Mouse (Mus musculus) midbrain, embryonic 12.5 days (tissue): ENCODE results near the gene Gm8300. TPM values are rescaled to one million over a fixed set of nuclear protein-coding genes. Genes with fewer than 3 reads are reported as not detected.
A peak's percentile ranks its signal among the peaks of the same experiment; 100 is the strongest.
"Not testable (repeated sequence)": the region's sequence is repeated elsewhere in the genome, so short reads cannot be mapped to it uniquely, and the experiment has no call there.

Experiments used
- ATAC-seq: fragments of 200-750 bp; cut with Nextera tagmentation; 2 replicates; pipeline ENCODE4 v1.8.0; 2017; ENCODE audit warnings: low read depth, moderate TSS enrichment, moderate library complexity; ENCODE audit not compliant: low FRiP score
- H3K27ac ChIP-seq: fragments of 300-500 bp; sonication (generic); replicated peaks from 2 replicates; pipeline ENCODE4 v1.5.1; 2016; ENCODE audit warnings: mild to moderate bottlenecking
- H3K27me3 ChIP-seq: fragments of 300-500 bp; sonication (generic); 2 replicates; pipeline ENCODE4 v1.6.1; 2016; ENCODE audit warnings: mild to moderate bottlenecking
- H3K36me3 ChIP-seq: fragments of 300-500 bp; sonication (generic); 2 replicates; pipeline ENCODE4 v1.6.1; 2016
- H3K4me1 ChIP-seq: fragments of 300-500 bp; sonication (generic); 2 replicates; pipeline ENCODE4 v1.6.1; 2016
- H3K4me2 ChIP-seq: fragments of 300-500 bp; sonication (generic); replicated peaks from 2 replicates; pipeline ENCODE4 v1.6.1; 2016; ENCODE audit warnings: mild to moderate bottlenecking, moderate library complexity
- H3K4me3 ChIP-seq: fragments of 300-500 bp; sonication (generic); 2 replicates; pipeline ENCODE4 v1.5.1; 2016; ENCODE audit warnings: mild to moderate bottlenecking
- H3K9ac ChIP-seq: fragments of 300-500 bp; sonication (generic); replicated peaks from 2 replicates; pipeline ENCODE4 v1.6.1; 2016; ENCODE audit warnings: mild to moderate bottlenecking, moderate library complexity
- H3K9me3 ChIP-seq: fragments of 300-500 bp; sonication (generic); 2 replicates; pipeline ENCODE4 v1.6.1; 2016; ENCODE audit warnings: mild to moderate bottlenecking
- WGBS: fragments of 180-500 bp; shearing (Covaris S2); methylation state at CpG from one replicate; pipeline ENCODE4 v1.1.7; 2016; 5-methylcytosine and 5-hydroxymethylcytosine counted together
- polyA plus RNA-seq: library from polyadenylated mRNA; unstranded; fragments of >200 nt; fragmentation: Nextera tagmentation; extraction: Ambion mirVana; gene quantifications from 2 replicates; pipeline ENCODE4 v1.2.1, GENCODE M21; 2016

Gm8300 gene
- polyA plus RNA-seq = not detected in 2 replicates

GRCm38 (mm10) chr12:87514016-87514415 lies at the start of gene Gm8300:
Gm8300 (plus strand) TSS chr12:87514316.
- H3K4me1 ChIP-seq, H3K27me3 ChIP-seq, H3K4me2 ChIP-seq, H3K27ac ChIP-seq, H3K36me3 ChIP-seq, H3K9ac ChIP-seq, ATAC-seq, H3K4me3 ChIP-seq, H3K9me3 ChIP-seq: not testable (repeated sequence)
- WGBS = 86% methylated on average over 4 of the region's 4 CpGs

- H3K27me3 ChIP-seq = no peaks in the 10 kb centered on the region
- 93% methylated on average over 6 of the region's 6 CpGs for WGBS
- H3K4me2 ChIP-seq = no peak overlapping the region
- H3K9me3 ChIP-seq = no peaks in the 10 kb centered on the region
- ATAC-seq = no peak
- H3K4me1 ChIP-seq = peaks cover 5% of the 10 kb centered on the region; the same call in 1 of the 2 replicates
- no peak overlapping the region for H3K4me3 ChIP-seq
- peaks cover 72% of the 10 kb centered on the region for H3K36me3 ChIP-seq
- H3K27ac ChIP-seq = no peak overlapping the region
- H3K9ac ChIP-seq = no peak overlapping the region
Observed at GRCm38 (mm10) chr12:87464678-87465297, 49.3 kb upstream of the Gm8300 start.

- H3K4me3 ChIP-seq = peak overlapping the region; percentile 76
- H3K36me3 ChIP-seq = peaks cover 22% of the 10 kb centered on the region
- WGBS = 76% methylated on average over 7 of the region's 7 CpGs
- peak overlapping the region; percentile 89 for H3K9ac ChIP-seq
- ATAC-seq = no peak
- no peak overlapping the region for H3K27ac ChIP-seq
- H3K4me2 ChIP-seq = peak overlapping the region; percentile 71
- H3K4me1 ChIP-seq = peaks cover 17% of the 10 kb centered on the region
- no peaks in the 10 kb centered on the region; the same call in 1 of the 2 replicates for H3K27me3 ChIP-seq
- H3K9me3 ChIP-seq = no peaks in the 10 kb centered on the region
Observed at GRCm38 (mm10) chr12:87470263-87471136, 43.6 kb upstream of the Gm8300 start.

GRCm38 (mm10) chr12:87471421-87471963 lies 42.6 kb upstream of the Gm8300 start:
- Histone ChIP-seq H3K9ac (peak overlapping the region; percentile 89), H3K27me3 (no peaks in the 10 kb centered on the region; the same call in 1 of the 2 replicates), H3K27ac (peak overlapping the region; percentile 88), H3K4me1 (peaks cover 17% of the 10 kb centered on the region), H3K9me3 (no peaks in the 10 kb centered on the region), H3K36me3 (peaks cover 21% of the 10 kb centered on the region), H3K4me2 (peak overlapping the region; percentile 71), H3K4me3 (peak overlapping the region; percentile 76)
- ATAC-seq = no peak
- under 1% methylated on average over 19 of the region's 19 CpGs for WGBS

GRCm38 (mm10) chr12:87471964-87472786 lies 41.9 kb upstream of the Gm8300 start, which contains the start of gene Snw1:
Snw1 (minus strand) TSS chr12:87472274.
- H3K9me3 ChIP-seq = no peaks in the 10 kb centered on the region
- WGBS = 3% methylated on average over 45 of the region's 45 CpGs
- H3K4me1 ChIP-seq = peaks cover 12% of the 10 kb centered on the region
- peak within 1 kb of the TSS; percentile 76 for H3K4me3 ChIP-seq
- ATAC-seq = peak; percentile 95
- H3K4me2 ChIP-seq = peak within 1 kb of the TSS; percentile 71
- H3K9ac ChIP-seq = peak within 1 kb of the TSS; percentile 89
- H3K27me3 ChIP-seq = no peaks in the 10 kb centered on the region; the same call in 1 of the 2 replicates
- peak within 1 kb of the TSS; percentile 88 for H3K27ac ChIP-seq
- peaks cover 14% of the 10 kb centered on the region for H3K36me3 ChIP-seq

- no peaks in the 10 kb centered on the region for H3K36me3 ChIP-seq
- H3K4me3 ChIP-seq = no peak overlapping the region
- no peak overlapping the region for H3K9ac ChIP-seq
- H3K27ac ChIP-seq = no peak overlapping the region
- H3K27me3 ChIP-seq = no peaks in the 10 kb centered on the region; the same call in 1 of the 2 replicates
- ATAC-seq = no peak
- H3K9me3 ChIP-seq = no peaks in the 10 kb centered on the region
- WGBS = 82% methylated on average over 3 of the region's 3 CpGs
- H3K4me1 ChIP-seq = peaks cover 12% of the 10 kb centered on the region
- no peak overlapping the region for H3K4me2 ChIP-seq
Observed at GRCm38 (mm10) chr12:87474756-87475155, 39.4 kb upstream of the Gm8300 start.

- H3K9me3 ChIP-seq, H3K4me3 ChIP-seq, H3K9ac ChIP-seq, H3K36me3 ChIP-seq, H3K4me1 ChIP-seq, H3K27ac ChIP-seq, H3K4me2 ChIP-seq, H3K27me3 ChIP-seq, ATAC-seq: not testable (repeated sequence)
- 92% methylated on average over 5 of the region's 5 CpGs for WGBS
Observed at GRCm38 (mm10) chr12:87482482-87482881, 31.6 kb upstream of the Gm8300 start.

- ATAC-seq = not testable (repeated sequence)
- WGBS = 70% methylated on average over 2 of the region's 2 CpGs
Observed at GRCm38 (mm10) chr12:87488683-87489082, 25.4 kb upstream of the Gm8300 start.

GRCm38 (mm10) chr12:87494421-87494820 lies 19.7 kb upstream of the Gm8300 start, which contains the start of gene Gm5788:
Gm5788 (plus strand) TSS chr12:87494721.
- not testable (repeated sequence) for H3K27me3 ChIP-seq, ATAC-seq

More at GRCm38 (mm10) chr12:87488683-87489082, 25.4 kb upstream of the Gm8300 start:
- not testable (repeated sequence) for H3K36me3 ChIP-seq, H3K9ac ChIP-seq, H3K27ac ChIP-seq, H3K4me3 ChIP-seq, H3K27me3 ChIP-seq, H3K4me2 ChIP-seq, H3K4me1 ChIP-seq, H3K9me3 ChIP-seq

GRCm38 (mm10) chr12:87519616-87520015 lies 5.5 kb downstream of the Gm8300 start:
- 78% methylated on average over 3 of the region's 3 CpGs for WGBS
- not testable (repeated sequence) for H3K27me3 ChIP-seq

More at GRCm38 (mm10) chr12:87494421-87494820, 19.7 kb upstream of the Gm8300 start, which contains the start of gene Gm5788:
- not testable (repeated sequence) for H3K36me3 ChIP-seq, H3K4me3 ChIP-seq, H3K9ac ChIP-seq, H3K9me3 ChIP-seq, H3K4me2 ChIP-seq, H3K27ac ChIP-seq, H3K4me1 ChIP-seq
- 93% methylated on average over 3 of the region's 3 CpGs for WGBS

GRCm38 (mm10) chr12:87543927-87544326 lies 29.8 kb downstream of the Gm8300 start:
- no peak for ATAC-seq
- no peak overlapping the region for H3K9ac ChIP-seq
- H3K27ac ChIP-seq = no peak overlapping the region
- H3K36me3 ChIP-seq = no peaks in the 10 kb centered on the region
- no peaks in the 10 kb centered on the region for H3K27me3 ChIP-seq
- H3K4me1 ChIP-seq = no peaks in the 10 kb centered on the region
- H3K4me2 ChIP-seq = no peak overlapping the region
- no peak overlapping the region for H3K4me3 ChIP-seq
- 89% methylated on average over 3 of the region's 3 CpGs for WGBS
- H3K9me3 ChIP-seq = no peaks in the 10 kb centered on the region

More at GRCm38 (mm10) chr12:87519616-87520015, 5.5 kb downstream of the Gm8300 start:
- H3K4me2 ChIP-seq, H3K9me3 ChIP-seq, H3K4me3 ChIP-seq, H3K9ac ChIP-seq, ATAC-seq, H3K27ac ChIP-seq, H3K36me3 ChIP-seq, H3K4me1 ChIP-seq: not testable (repeated sequence)
